ENCODE assay signal across 18 mouse cellular contexts in genomic region chr3:93858957-93859356, GRCm38 (mm10). TPM values are rescaled to one million over a fixed set of nuclear protein-coding genes. Genes with fewer than 3 reads are reported as not detected.
A peak's percentile ranks its signal among the peaks of the same experiment; 100 is the strongest.
DNase-seq lines count a peak whose midpoint lies in the region; ATAC-seq and TF ChIP-seq lines count a peak whose summit lies in the region.
"Not testable (repeated sequence)": the region's sequence is repeated elsewhere in the genome, so short reads cannot be mapped to it uniquely, and the experiment has no call there.
"Had no signal": no experiment of that assay in that cellular context is flagged by ENCODE, and none has a peak within 500 bp of the region (broad histone marks: within the 10 kb centered on the region; RNA-seq: fewer than 3 reads in every experiment).

No protein-coding gene starts in this region.

- peak; percentile 69 for ATAC-seq in hindbrain, embryonic 11.5 days (ENCODE audit: low FRiP score)

- not testable (repeated sequence) for H3K27me3 ChIP-seq in hindbrain, embryonic 11.5 days (ENCODE audit: control insufficient read depth, insufficient read depth, low read length); kidney, adult 2 months (replicated peaks; ENCODE audit: control insufficient read depth, insufficient read depth, low read length)

- TF ChIP-seq CTCF in kidney, adult 2 months (conservative IDR thresholded peaks at IDR 0.05; ENCODE audit: insufficient read depth, insufficient read length, low read depth, low read length) = not testable (repeated sequence)

- DNase-seq in embryo, embryonic 10.5 days (ENCODE audit: low spot score) = peak; percentile 1
- DNase-seq in heart, adult 11 months = peak; percentile 52
- peak; percentile 12 for DNase-seq in hindbrain, embryonic 11.5 days (ENCODE audit: low spot score)
- peak; percentile 31 for DNase-seq in kidney, adult 2 months
- peak; percentile 12 for DNase-seq in neural tube, embryonic 10.5 days (ENCODE audit: extremely low spot score, low spot score)

- 69% methylated on average over 8 of the region's 8 CpGs for WGBS in hindbrain, embryonic 11.5 days
- 72% methylated on average over 8 of the region's 8 CpGs for WGBS in kidney, adult 2 months

- H3K9me3 ChIP-seq in hindbrain, embryonic 11.5 days (ENCODE audit: control insufficient read depth, low read length) = not testable (repeated sequence)

- H3K4me3 ChIP-seq in hindbrain, embryonic 11.5 days (ENCODE audit: low read depth, low read length); kidney, adult 2 months (ENCODE audit: insufficient read depth, low read depth, low read length): not testable (repeated sequence)

- not testable (repeated sequence) for H3K4me1 ChIP-seq in hindbrain, embryonic 11.5 days (replicated peaks; ENCODE audit: control insufficient read depth, insufficient read depth, low read length); kidney, adult 2 months (ENCODE audit: control insufficient read depth, insufficient read depth, low read length)

- H3K9ac ChIP-seq in hindbrain, embryonic 11.5 days (ENCODE audit: low read depth, low read length) = not testable (repeated sequence)

- not testable (repeated sequence) for TF ChIP-seq POLR2A in kidney, adult 2 months (IDR thresholded peaks at IDR 0.05; ENCODE audit: low read depth, low read length)

- H3K36me3 ChIP-seq in hindbrain, embryonic 11.5 days (ENCODE audit: control insufficient read depth, insufficient read depth, low read length); kidney, adult 2 months (ENCODE audit: control insufficient read depth, insufficient read depth, low read length): not testable (repeated sequence)

- not testable (repeated sequence) for H3K27ac ChIP-seq in hindbrain, embryonic 11.5 days (ENCODE audit: low read depth, low read length); kidney, adult 2 months (ENCODE audit: insufficient read depth, low read depth, low read length)

- H3K4me2 ChIP-seq in hindbrain, embryonic 11.5 days (replicated peaks; ENCODE audit: low read depth, low read length) = not testable (repeated sequence)

RNA-seq across cellular contexts. Expression of gene Tdpoz3, which starts 33.1 kb away (rescaled TPM):
- not detected in 2 replicates for polyA plus RNA-seq in hindbrain, embryonic 11.5 days (2014; fragmentation: Nextera tagmentation; extraction: Ambion mirVana)
- polyA plus RNA-seq in kidney, adult 2 months (2012; rRNA removed) = not detected in 2 replicates
- polyA plus RNA-seq: activated CD4-positive, CD25-positive, alpha-beta regulatory T cell, adult 4 months; CD4-positive, CD25-positive, alpha-beta regulatory T cell, adult 4 months; cerebellum, adult 2 months; cortical plate, adult 2 months; embryonic facial prominence, embryonic 10.5 days; embryonic facial prominence, embryonic 12.5 days; embryonic facial prominence, embryonic 14.5 days; forebrain, embryonic 11.5 days; forebrain, embryonic 13.5 days; forebrain, embryonic 15.5 days; forebrain, postnatal 0 days; G1E; Patski had no signal

Comparison
In these comparisons a context has a peak if more than half of its experiments do, and no peak if none do; other contexts are left out.
1. DNase-seq: peak in every context shown above with its lines; median percentile 52 in heart, adult 11 months; 31 in kidney, adult 2 months; 12 in hindbrain, embryonic 11.5 days; 12 in neural tube, embryonic 10.5 days; 1 in embryo, embryonic 10.5 days.